Mouse (Mus musculus): ENCODE data around the gene Sfr1. TPM values are rescaled to one million over a fixed set of nuclear protein-coding genes. Genes with fewer than 3 reads are reported as not detected.
A peak's percentile ranks its signal among the peaks of the same experiment; 100 is the strongest.

Gene Sfr1
- total RNA-seq (2021) = 10 to 100 TPM; 89.3 to 91.6 TPM
- long read RNA-seq, experiment 1, transcript Sfr1-201 (4 exons, 1,657 nt) = major isoform, 92 of 179 reads
- long read RNA-seq, experiment 1, partial matches to known transcripts = 3 of 179 reads
- long read RNA-seq, experiment 1, other reads (novel, unspliced or antisense) = 84 of 179 reads
- long read RNA-seq, experiment 2, transcript Sfr1-201 (4 exons, 1,657 nt) = major isoform, 64 of 127 reads
- long read RNA-seq, experiment 2, partial matches to known transcripts = 5 of 127 reads
- long read RNA-seq, experiment 2, other reads (novel, unspliced or antisense) = 58 of 127 reads

DNA sequence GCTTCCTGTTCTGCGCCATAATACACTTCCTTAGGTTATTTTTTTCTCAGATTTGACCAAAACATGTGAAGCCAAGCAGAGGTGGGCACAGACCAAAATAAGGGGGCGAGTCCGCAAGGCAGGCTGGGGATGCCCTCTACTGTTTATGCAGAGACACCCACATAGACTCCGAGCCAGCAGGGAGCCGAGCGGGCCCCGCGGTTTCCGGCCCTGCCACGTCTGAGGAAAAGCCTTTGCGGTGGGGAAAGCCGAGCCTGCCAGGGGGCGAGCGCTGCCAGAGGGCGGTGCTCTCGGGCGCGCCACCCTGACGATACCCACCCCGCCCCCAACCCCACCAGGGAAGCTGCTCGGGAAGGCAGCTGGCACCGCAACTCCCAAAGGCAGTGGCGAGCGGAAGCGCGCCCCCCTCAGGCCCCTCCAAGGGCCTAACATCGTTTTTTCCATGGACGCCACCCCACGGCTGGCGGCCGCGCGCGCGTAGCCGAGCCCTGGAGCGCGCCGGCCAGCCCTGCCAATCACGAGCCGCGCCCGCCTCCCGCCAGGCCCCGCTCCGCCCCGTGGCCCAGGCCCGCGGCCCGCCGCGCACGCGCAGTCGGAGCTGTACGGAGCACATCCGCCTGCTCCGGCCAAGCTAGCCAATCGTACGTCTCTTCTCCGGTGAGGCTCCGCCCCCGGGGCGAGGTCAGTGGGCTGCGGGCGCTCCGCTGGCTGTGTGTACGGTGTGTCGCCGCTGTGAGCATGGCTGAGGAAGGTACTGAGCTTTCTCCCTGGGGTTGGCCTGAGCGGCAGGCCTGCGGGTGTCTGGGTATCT, at the start of gene Sfr1:
Gene Sfr1, plus strand, starts transcription at position 612 of the 811 bp plus-strand sequence.
- peak; percentile 99 to 100 for DNase-seq (ENCODE audit: low spot score in 2 of 2)

DNA sequence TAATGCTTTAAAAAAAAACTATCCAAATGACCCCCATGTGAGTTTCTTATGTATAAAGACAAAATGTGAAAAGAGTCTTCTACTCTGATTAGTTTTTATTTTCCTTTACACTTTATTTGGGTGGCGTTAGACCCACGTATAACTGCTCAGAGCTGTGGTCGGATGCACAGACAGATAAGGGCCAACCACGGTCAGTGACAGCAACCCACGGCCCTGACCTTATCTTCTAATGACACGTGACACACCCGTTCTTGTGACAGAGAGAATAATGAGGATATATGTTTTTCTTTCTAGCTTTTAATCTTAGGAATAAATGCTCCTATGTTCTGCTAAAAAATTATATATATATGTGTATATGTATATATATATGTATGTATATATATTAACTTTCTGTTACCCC, 41.9 kb upstream of the Sfr1 start:
- DNase-seq (ENCODE audit: low spot score in 2 of 2) = no peak

DNA sequence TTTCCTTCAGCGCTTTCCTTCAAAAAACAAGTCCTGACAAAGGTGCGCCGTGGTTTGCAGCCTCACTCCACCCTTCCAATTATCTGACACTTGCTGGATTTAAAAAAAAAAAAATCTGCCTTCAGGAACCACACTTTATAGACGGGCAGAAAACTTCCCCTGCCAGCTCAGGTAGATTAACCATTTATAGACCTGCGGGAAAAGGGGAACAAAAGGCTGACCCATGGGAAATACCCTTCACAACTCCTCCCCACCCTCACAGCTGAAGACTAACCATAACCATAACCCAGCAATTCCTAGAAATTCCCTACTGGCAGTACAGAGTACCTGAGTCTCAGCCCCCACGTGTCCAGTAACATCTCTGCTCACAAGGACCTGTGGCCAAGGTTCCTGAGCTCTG, 39.5 kb upstream of the Sfr1 start, which contains the start of gene Col17a1:
Gene Col17a1, minus strand, starts transcription at position 101 of the 400 bp plus-strand sequence.
- DNase-seq (ENCODE audit: low spot score in 2 of 2) = no peak

DNA sequence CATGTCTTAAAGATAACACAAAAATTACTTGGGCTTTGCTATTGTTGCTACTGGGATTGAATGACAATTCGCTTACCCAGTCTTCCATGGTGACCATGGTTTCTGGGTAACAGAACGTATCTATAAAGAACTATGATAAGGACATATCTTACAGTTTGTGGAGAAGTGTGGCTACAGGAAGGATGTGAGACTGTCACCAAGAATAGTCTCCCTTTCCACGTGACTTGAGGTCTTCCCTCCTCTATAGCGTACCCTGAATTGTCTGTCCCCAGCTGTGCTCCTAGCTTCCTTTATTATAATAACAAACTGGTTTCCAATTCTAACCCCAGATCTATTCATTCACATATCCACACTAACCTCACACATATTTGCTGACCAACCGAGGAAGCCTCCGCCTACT, 35.8 kb upstream of the Sfr1 start:
- DNase-seq (ENCODE audit: low spot score in 2 of 2) = no peak

DNA sequence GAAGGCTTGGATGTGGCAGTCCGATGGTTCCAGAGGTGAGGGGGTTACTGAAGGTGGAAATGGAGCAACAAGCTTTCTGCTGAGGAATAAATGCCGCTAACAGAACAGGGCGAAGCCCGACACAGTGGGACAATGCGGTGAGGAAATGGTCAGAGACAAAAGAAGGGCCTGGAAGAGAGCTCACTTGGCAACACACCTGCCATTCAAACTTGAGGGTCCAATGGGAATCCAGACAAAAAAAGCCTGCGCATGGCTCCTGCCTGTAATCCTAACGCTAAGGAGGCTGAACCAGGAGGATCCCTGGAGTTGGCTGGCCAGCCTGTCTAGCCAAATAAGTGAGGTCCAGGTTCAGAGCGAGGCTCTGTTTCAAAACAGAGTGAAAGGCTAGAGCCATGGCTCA, 35.1 kb upstream of the Sfr1 start:
- no peak for DNase-seq (ENCODE audit: low spot score in 2 of 2)

DNA sequence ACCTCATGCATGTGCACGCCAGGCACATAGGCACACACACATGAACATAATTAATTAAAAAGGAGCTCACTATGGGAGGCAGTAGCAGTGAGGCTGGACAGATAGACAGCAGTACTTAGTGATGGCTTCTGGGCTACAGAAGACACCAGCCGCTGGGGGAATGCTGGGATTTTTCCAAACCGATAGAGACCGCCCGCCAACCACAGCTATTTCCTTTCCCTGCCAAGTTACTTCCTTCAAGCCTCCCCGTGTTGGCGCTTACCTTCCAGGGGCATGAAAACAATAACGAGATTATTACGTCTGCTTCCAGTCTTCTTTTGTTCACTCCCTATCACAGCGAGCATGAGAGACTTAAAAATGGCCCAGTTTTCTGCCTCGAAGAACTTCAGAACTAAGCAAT, 34.4 kb upstream of the Sfr1 start:
- DNase-seq (ENCODE audit: low spot score in 2 of 2) = no peak

DNA sequence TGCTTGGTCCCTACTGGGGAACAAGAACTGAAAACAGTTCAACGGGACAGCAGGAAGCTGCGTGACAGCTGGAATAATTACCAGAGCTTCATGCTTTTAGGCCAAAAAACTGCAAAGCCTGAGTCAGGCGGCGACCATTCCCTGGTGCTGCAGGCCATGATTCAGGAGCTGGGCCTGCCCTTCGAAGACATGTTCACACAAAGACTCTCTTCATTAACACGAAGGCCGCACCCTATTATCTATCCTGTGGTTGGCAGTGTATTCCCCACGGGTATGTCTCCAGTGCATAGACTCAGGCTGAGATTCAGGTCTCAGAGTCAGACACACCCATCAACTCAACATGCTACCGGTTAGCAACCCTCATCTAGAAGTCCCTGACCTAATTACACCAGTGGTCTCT, 33.2 kb upstream of the Sfr1 start:
- DNase-seq (ENCODE audit: low spot score in 2 of 2) = no peak

DNA sequence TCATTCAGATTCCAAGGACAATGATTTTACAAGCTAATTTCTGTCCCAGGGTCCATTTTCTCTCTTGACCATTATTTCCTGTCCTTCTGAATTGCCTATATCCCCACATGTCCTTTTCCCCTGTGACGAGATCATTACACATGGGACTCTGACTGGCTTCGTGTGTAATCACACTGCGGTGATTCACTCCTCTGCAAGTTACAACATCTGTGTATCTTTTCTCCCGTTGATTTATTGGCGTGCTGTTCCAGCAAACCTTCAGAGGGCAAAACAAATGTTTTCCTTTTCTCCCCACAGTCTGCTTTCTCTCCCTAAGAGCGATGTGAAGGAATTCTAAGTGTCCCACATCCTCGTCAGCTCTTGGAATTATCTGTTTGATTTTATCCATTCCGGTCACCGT, 31.7 kb upstream of the Sfr1 start:
- DNase-seq (ENCODE audit: low spot score in 2 of 2) = no peak

DNA sequence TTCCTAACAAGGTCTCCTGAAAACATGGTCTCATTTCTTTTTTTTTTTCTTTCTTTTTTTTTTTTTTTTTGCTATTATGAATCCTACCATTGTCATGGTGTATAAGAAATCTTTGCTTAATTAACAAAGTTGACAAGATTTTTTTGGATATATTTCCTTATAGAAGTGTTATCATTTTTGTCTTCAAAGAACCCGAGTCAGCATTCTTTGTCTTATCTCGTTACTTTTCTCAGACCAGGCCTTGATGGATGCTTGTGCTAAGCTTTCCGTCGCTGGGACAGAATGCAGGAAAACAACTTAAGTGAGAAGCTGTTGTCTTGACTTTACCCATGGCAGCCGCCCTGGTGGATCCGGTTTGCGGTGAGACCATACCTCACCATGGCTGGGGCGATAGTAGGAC, 31.0 kb upstream of the Sfr1 start:
- no peak for DNase-seq (ENCODE audit: low spot score in 2 of 2)

DNA sequence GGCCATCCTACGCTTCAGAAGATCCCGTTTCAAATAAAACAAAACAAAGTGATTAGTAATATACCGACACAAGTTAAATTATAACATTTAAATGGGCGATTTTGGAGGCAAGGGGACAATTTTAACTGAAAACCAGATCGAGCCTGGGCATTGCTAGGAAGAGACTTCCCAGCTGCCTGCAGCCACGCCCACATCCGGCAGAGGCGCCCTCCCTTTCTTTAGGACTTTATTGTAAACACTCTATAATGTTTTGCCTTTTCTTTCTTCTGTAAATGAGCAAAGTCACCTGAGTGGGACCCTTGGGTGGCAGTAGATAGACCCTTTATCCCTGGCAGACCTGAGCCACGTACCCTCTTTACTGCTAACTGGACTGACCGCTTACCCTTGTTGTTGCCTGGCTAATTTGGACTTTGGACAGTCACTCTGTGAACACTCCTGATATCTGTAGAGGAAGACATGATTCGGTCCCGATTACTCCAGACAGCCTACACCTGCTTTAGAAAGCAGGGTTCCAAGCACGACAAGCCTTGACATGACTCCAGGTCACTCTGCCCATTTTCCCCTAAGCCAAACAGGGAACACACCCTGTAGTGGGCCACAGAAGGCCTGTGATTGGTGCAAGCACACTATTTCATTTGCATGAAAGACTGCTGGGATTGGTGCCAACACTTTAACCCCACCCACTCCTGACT, 26.3 kb upstream of the Sfr1 start:
- no peak for DNase-seq (ENCODE audit: low spot score in 2 of 2)

DNA sequence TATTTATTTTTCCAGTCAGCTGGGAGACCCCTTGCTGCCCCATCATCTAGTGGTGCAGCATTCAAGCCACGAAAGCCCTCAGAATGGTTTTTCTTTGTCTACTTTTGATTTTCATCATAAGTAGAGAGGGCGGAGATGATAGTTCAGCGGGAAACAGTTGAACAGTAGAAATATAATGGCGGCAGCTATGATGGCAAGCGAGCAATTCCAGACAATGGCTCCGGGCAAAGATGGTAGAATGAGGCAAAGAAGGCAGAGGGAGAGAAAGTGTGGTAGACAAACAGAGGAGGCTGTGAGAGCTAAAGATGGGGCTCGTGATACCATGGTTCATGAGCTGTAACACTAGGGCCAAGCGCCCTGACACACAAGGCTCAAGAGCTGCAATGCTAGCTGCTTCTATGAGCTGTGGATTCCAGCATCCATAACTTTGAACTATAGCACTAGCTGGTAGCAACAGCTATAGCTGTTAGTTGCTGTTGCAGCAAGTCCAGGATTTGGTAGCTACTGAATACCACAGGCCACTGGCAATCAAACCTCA, 25.6 kb upstream of the Sfr1 start:
- no peak for DNase-seq (ENCODE audit: low spot score in 2 of 2)

DNA sequence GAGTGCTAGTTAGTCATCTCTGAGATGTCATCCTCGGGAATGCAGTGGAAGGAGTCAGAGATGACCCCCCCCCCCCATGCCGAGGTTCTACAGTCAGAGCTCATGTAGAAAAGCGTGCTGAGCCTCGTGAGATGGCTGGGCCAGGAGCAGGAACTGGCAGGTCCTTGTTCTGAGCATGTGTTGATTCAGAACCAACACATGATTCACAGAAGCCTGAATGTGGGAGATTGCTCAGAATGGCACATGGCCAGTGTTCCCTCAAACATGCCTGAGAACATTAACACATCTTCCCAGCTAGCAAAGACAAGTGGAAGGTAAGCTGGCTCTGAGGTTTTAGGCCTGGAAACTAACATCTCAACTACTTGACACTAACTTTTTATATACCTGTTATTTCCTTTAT, 21.1 kb upstream of the Sfr1 start:
- DNase-seq (ENCODE audit: low spot score in 2 of 2) = peak; percentile 16 to 27

DNA sequence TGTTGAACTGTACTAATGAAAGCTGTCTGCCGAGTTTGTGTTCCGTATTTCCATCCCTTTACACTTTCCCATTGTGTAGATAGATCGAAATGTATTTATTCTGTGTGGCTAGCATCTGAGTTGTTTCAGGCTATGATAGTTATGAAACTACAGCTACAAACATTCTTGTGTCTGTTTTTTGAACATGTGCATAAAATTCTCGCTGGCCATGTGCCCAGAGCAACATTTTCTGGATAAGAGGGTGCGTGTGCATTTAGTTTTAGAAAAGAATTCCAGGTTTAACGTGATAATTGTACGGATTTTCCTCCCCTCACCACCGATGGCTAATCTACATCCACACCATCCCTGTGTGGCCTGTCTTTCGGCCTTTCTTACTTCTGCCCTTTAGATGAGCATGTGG, 18.0 kb upstream of the Sfr1 start:
- peak; percentile 8 to 19 for DNase-seq (ENCODE audit: low spot score in 2 of 2)

DNA sequence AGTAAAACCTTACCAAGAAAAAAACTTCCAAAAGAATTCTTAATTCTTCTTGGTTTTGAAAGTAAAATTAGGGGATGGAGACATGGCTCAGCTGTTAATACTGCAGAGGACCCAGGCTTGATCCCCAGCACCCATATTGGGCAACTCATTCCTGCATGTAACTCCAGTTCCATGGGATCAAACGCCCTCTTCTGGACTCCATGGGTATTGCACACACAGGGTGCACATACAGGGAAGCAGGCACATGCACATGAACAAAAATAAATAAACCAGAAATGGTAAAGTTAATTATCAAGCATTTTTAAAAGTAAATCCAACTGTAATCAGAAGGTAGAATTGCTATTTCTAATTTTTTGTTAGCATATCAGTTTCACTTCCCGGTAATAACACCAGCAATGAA, 15.3 kb upstream of the Sfr1 start:
- DNase-seq (ENCODE audit: low spot score in 2 of 2) = no peak

DNA sequence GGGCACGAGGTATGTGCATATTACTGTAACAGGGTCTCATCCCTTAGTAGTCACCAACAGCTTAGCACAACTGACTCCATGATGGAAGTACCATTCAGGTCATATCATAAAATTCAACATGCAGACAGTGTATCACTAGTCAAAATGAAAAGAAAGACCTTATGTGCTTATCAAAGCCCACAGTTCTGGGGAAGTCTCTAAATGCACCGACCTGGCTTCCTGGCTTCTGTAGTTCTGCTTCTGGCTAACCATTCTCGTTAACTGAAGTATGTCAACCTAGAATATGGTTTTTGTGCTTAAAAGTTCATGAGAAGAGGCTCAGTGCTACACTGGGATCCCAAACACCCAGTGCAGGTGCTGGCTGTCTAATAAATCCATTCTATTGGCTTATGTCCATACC, 12.3 kb upstream of the Sfr1 start:
- no peak for DNase-seq (ENCODE audit: low spot score in 2 of 2)

DNA sequence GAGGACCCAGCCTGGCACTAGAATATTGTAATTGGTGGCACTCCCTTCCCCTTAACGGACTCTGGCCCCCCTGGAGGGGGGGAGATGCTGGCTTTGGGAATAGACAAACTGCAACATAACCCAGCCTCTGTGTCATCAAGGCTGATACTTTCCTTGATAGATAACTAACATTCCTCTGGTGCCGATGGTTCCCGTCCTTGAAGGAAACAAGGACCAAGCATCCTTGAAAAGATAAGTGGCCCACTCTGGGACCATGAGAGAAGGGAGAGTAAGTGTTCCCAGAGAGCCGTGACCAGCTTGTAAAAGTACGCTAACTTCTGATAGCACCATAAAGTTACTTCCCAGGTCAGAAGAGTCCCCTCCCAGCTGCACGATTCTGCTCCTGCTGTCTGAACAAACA, 9.0 kb upstream of the Sfr1 start:
- no peak for DNase-seq (ENCODE audit: low spot score in 2 of 2)

DNA sequence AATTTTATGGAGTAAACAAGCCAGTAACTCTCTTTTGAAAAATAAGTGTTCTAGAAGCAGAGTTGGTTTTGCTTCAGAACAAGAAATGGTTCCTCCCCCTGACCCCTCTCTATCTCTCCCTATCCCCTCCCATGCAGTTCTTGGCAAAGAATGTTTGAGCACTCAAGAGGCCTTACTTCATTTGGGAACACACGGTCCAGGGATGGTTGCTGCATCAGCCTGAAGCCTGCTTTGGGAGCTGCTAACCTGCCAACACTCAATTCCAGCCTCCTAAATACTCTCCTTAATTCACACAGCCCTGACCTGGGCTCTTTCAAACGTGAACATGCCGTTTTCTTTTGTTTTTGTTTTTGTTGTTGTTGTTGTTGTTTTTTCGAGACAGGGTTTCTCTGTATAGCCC, 6.6 kb upstream of the Sfr1 start:
- DNase-seq (ENCODE audit: low spot score in 2 of 2) = no peak

DNA sequence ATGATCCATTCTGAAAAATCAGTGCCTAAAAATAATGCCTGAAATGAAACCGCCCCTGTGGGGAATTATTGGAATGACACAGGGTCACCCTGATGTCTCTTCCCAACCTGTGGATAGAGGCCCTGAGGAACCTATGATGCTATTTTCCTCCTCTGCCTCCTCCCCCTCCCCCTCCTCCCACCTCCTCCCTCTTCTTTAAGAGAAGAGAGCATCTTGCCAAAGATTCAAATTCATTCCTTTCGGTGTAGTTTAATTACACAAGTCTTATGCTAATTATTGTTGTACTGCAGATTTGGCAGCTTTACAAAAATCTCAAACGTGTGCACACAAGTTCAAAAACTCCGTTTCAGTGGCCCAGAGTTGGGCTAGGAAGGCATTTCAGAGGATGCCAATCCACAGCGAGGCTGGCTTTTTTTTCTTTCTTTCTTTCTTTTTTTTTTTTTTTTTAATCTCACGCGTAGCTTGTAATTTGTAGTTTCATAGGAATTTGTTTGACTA, 5.8 kb upstream of the Sfr1 start:
- DNase-seq (ENCODE audit: low spot score in 2 of 2) = no peak

DNA sequence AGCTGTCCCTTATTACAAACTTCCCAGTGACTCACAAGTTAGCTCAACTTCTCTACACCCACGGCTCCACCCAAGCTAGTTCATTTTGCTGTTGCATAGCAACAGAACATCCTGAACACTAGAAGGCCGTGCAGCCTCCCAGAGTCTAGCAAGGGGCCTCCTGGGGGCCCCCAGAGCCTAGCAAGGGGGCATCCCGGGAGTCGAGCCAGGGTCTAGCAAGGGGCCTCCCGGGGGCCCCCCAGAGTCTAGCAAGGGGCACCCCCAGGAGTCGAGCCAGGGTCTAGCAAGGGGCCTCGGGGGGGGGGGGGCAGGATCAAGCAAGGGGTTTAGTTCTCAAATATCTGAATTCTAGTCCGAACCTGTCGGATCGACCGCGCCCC, 801 bp upstream of the Sfr1 start:
- DNase-seq (ENCODE audit: low spot score in 2 of 2) = peak; percentile 57 to 63

DNA sequence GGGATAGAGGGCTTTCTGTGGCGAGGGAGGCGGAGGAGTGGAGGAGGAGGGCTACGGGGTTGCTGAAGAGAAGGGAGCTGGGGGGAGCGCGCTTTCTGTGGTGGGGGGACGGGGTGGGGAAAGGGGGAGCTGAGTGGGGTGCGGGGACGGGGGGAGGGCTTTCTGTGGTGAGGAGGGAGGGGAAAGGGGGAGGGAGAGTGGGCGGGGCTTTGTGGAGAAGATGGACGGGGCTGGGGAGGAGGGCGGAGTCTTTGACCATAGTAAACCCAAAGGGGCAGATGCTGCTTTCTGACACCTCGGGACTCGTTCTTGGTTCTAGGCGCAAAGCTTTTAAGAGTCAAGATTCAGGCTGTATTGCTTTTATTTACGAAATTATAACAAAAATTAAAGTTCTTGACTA, 449 bp downstream of the Sfr1 start:
- peak; percentile 38 to 56 for DNase-seq (ENCODE audit: low spot score in 2 of 2)

DNA sequence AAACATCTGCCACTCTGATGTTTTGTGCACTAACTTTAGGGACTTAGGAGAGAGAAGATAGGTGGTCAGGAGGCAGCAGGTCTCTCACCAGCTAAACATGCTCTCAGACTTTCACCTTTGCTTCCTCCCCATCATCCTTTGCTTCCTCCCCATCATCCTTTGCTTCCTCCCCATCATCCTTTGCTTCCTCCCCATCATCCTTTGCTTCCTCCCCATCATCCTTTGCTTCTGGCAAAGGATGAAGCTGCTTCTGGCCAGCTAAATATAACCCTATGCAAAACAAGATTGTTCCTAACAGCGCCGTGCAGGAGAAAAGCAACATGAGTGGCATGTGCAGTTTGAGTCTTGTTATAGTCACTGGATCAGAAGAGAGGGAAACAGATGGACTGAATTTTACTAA, 15.6 kb downstream of the Sfr1 start:
- DNase-seq (ENCODE audit: low spot score in 2 of 2) = no peak

DNA sequence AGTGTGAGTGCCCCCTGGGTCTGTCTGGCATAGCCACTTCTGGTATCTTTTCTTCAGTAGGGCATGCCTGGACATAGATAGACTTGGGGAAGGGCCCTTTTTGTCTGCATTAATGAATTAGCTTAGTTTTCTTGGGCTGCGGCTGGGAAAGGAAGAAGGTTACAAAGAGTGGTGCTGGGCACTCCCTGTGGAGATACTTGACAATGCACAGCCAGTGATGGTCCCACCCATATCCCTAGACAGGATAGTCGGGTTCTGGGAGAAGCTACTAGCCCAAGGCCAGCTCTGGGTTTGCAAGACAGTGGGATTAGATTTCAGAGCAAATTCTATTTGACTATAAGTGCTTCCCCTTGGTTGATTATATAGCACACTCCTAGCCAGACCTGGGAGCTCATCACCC, 17.5 kb downstream of the Sfr1 start:
- no peak for DNase-seq (ENCODE audit: low spot score in 2 of 2)

All from left cerebral cortex, adult 18-20 months (tissue).